Mouse (Mus musculus) embryonic fibroblast, embryonic 13.5 days (primary cell): Measurements from ENCODE around the gene Gli3. TPM values are rescaled to one million over a fixed set of nuclear protein-coding genes. Genes with fewer than 3 reads are reported as not detected.

Experiments
- H3K27ac ChIP-seq: 2 replicates; pipeline ENCODE4 v1.5.1; 2012; ENCODE audit warnings: low read length, control low read depth, inconsistent platforms; ENCODE audit not compliant: insufficient read depth
- H3K4me1 ChIP-seq: 2 replicates; pipeline ENCODE4 v1.6.1; 2011; ENCODE audit warnings: low read length; ENCODE audit not compliant: control insufficient read depth, insufficient read depth
- H3K4me3 ChIP-seq: 2 replicates; pipeline ENCODE4 v1.5.1; 2011; ENCODE audit warnings: mild to moderate bottlenecking, control low read depth, low read length; ENCODE audit not compliant: insufficient read depth
- CTCF ChIP-seq: IDR thresholded peaks from 2 replicates; pipeline ENCODE4 v1.5.1; 2011; ENCODE audit warnings: mild to moderate bottlenecking, control low read depth, low read length, moderate library complexity, borderline replicate concordance; ENCODE audit not compliant: insufficient read depth
- POLR2A ChIP-seq: IDR thresholded peaks from 2 replicates; pipeline ENCODE4 v1.6.1; 2011; ENCODE audit warnings: low read depth, mild to moderate bottlenecking, control low read depth, low read length, moderate library complexity
- polyA plus RNA-seq: library from polyadenylated mRNA; stranded (reverse); fragments of >200 nt; gene quantifications from 2 replicates; pipeline ENCODE4 v1.2.4, GENCODE M21; 2011; ENCODE audit warnings: low read depth; ENCODE audit not compliant: missing spikeins, insufficient read length

Gene Gli3
- polyA plus RNA-seq, 1 experiment: 64.3 TPM

DNA sequence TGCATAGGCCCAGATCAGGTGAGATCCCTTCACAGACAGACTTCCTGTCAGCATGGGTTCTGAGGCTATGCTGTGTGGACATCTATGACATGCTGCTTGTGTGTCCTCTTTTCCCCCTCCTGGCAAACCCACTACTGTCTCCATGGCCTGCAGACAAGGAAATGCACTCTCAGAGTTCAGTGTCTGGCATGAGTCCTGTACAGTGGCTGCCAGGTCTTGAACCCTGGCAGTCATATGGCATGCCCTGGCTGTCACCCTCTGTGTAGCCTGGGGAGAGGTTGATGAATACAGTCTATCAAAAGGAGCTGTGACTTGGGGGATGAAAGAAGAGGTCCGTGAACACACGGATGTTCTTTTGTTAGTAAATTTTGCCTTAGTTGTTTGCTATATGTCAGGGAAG lies 57.3 kb downstream of the Gli3 start:
- Histone ChIP-seq H3K27ac (no peak overlapping the region), H3K4me3 (no peak overlapping the region), H3K4me1 (peaks cover 2% of the 10 kb centered on the region; the same call in 1 of the 2 replicates)
- TF ChIP-seq POLR2A: no peak

DNA sequence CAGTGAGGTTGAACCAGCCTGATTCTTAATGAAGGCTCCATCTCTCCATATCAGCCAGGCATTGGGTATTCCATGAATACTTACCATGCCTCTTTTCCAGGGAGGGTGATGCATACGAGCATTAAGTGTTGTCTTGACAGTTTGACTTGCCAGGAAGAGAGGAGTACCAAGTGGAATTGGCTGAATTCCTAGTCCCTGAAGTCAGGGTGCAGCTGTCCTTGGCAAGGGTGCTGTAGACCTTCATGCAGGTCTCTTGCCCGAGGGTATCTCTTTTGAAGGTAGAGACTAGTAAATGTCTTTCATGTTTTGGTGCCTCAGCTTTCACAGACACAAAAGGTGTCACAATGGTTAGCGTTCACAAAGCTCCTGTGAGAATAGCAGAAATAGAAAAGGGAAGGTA lies 59.1 kb downstream of the Gli3 start:
- peaks cover 3% of the 10 kb centered on the region for H3K4me1 ChIP-seq
- TF ChIP-seq CTCF: no peak
- no peak for TF ChIP-seq POLR2A
- H3K27ac ChIP-seq: no peak overlapping the region
- no peak overlapping the region for H3K4me3 ChIP-seq

DNA sequence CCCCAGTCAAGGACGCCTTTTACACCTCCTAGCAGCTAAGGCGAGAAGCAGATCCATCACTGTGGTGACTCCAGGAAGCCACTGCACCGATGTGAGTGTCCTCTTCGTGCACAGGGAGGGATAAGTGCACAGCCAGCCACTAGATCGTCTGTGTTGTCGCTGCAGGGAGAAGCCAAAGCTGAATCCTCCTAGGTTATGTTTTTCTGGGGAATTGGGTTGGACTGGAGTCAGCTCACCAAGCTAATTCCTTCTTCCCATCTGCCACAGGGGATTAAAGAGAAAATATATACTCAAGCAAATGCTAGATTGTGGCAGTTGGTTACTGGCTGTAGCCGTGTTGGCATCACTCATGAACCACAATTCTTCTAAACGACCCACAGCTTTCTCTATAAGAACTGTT lies 61.2 kb downstream of the Gli3 start:
- TF ChIP-seq POLR2A: no peak
- TF ChIP-seq CTCF: no peak
- peaks cover 8% of the 10 kb centered on the region for H3K4me1 ChIP-seq
- H3K4me3 ChIP-seq: no peak overlapping the region
- no peak overlapping the region for H3K27ac ChIP-seq

DNA sequence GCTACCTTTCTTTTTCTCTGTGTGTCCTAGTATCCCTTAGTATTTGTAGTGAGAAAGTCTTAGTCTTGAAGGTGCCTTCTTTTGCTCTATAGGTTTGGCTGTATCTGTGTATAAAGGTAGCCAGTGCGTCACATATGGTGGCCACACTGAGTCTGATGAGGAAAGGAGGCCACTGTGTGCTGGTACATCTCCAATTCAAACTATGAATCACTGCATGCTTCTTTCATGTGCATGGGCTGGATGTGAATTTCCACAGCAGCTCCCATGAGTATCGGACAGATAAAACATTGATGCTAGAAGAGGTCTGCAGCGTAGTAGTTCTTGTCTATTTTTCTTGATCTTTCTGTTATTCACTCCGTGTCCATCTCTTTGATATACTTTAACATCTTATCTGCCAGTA lies 63.7 kb downstream of the Gli3 start:
- H3K4me1 ChIP-seq: peaks cover 8% of the 10 kb centered on the region
- no peak overlapping the region for H3K4me3 ChIP-seq
- no peak for TF ChIP-seq CTCF
- no peak for TF ChIP-seq POLR2A
- H3K27ac ChIP-seq: no peak overlapping the region

DNA sequence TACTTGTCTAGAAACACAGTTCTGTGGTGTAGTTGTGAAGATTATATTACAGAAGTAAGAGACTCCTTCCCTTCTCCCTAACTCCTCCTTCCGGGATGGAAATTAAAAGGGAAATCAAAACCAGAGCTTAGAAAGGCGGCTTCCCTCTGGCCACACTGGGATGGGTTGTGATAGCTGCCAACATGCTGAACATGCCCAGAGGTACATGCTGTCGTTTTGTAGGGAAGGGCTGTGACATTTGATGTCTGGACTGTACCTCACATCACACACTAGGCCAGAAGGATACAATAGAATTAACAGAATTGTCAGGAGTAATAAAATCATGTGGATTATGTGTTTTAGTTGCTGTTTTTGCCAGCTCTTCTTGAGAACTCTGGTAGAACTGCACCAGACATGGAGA lies 68.5 kb downstream of the Gli3 start:
- H3K4me1 ChIP-seq: peaks cover 7% of the 10 kb centered on the region; the same call in 1 of the 2 replicates
- H3K27ac ChIP-seq: peak overlapping the region; percentile 68; the same call in 1 of the 2 replicates
- TF ChIP-seq CTCF (no peak), POLR2A (no peak)
- H3K4me3 ChIP-seq: no peak overlapping the region

DNA sequence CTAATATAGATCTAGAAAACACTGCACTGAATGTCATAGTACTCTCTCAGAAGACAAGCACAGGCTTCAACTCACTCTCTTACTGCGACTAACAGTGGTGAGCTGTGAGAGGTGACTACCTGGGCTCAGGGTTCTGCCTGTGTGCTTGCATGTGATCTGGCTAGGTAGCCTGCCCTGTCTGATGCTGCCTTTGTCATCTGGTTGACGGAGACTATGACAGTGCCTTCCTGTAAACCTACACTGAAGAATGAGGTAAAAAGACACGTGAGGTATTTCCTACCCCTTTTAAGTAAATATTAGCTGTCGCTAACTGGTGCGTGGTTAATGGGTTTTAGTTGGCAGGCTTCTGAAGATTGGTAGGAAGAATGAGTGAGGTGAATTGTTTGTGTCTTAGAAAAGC lies 74.2 kb downstream of the Gli3 start:
- Histone ChIP-seq H3K4me1 (peaks cover 10% of the 10 kb centered on the region; the same call in 1 of the 2 replicates), H3K4me3 (no peak overlapping the region), H3K27ac (no peak overlapping the region)
- no peak for TF ChIP-seq CTCF
- TF ChIP-seq POLR2A: no peak

DNA sequence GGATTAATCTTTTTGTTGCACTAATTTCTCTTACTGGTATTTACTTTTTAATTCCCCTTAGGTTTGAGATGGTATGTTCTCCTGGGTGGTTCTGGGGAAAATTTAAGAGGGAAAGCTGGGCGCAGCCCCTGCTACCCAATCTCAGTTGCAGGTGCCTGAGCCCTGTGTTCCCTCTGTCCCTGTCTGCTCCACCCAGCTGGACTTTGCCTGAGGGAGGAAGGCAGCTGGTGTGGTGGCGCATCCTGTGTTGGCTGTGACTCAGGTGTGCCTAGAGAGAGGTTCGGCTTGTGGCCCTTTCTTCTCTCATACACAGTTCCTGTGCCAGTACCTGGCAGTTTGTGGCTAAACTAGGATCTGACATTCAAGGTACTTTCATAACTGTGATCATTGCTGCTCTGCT lies 74.6 kb downstream of the Gli3 start:
- no peak overlapping the region for H3K27ac ChIP-seq
- no peak overlapping the region for H3K4me3 ChIP-seq
- peaks cover 10% of the 10 kb centered on the region; the same call in 1 of the 2 replicates for H3K4me1 ChIP-seq
- TF ChIP-seq CTCF (no peak), POLR2A (no peak)

- TF ChIP-seq POLR2A (no peak), CTCF (no peak)
- Histone ChIP-seq H3K4me3 (no peak overlapping the region), H3K27ac (no peak overlapping the region), H3K4me1 (peaks cover 15% of the 10 kb centered on the region; the same call in 1 of the 2 replicates)
Measured at GRCm38 (mm10) chr13:15538389-15538788, 75.4 kb downstream of the Gli3 start.

- no peak overlapping the region for H3K4me3 ChIP-seq
- TF ChIP-seq POLR2A: no peak
- TF ChIP-seq CTCF: no peak
- H3K27ac ChIP-seq: no peak overlapping the region
- peaks cover 29% of the 10 kb centered on the region for H3K4me1 ChIP-seq
Measured at GRCm38 (mm10) chr13:15542053-15542452, 79.0 kb downstream of the Gli3 start.

DNA sequence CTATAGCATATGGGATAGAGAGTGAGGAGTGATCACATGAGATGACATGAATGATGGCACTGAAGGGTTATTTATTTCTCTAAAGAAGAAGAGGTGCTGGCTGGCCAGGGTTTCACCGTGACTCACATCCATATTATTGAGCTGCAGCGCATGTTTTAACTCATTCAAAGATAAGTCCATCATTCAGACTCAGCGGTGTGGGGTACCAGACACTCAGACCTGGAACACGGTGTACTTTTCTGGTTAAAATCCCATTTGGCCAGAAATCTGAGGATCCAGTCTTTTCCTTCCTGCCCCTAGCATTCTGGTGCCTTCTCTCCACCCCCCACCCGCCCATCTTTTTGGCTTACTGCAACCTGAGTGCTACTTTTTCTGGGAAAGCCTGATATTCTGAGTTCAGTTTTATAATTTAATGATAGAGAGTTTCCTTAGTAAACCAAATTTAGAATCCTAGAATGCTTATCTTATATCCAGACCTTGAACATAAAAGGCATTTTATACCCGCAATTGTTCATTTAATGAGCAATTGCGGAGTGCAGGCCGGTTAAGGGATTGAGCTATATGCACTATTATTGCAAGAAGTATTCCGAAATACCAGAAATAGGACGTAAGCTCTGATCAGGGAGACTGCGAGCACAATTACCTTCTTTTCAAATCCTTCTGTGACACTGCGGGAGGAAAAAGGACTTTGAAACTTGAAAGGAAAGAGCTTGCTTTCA lies 80.3 kb downstream of the Gli3 start:
- H3K4me3 ChIP-seq: no peak overlapping the region

More for the DNA sequence above, 80.3 kb downstream of the Gli3 start:
- TF ChIP-seq CTCF (no peak), POLR2A (no peak)
- Histone ChIP-seq H3K27ac (no peak overlapping the region; the same call in 1 of the 2 replicates), H3K4me1 (peaks cover 29% of the 10 kb centered on the region)
